Comparison of ENCODE assay signal across 38 mouse cellular contexts in the genomic region with DNA sequence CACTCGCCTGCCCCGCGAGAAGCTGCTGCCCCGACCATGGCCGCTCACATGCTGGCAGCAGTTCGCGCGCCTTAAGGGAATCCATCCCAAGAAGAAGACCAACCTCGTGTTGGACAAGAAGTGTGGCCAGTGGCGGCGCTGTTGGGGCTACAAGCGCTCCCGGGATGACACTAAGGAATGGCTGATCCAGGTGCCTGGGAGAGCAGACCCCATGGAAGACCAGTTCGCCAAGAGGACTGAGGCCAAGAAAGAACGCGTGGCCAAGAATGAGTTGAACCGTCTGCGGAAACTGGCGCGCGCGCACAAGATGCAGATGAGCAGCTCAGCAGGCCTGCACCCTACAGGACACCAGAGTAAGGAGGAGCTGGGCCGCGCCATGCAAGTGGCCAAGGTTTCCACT. TPM values are rescaled to one million over a fixed set of nuclear protein-coding genes. Genes with fewer than 3 reads are reported as not detected.
A peak's percentile ranks its signal among the peaks of the same experiment; 100 is the strongest.
DNase-seq lines count a peak whose midpoint lies in the region; TF ChIP-seq lines count a peak whose summit lies in the region.
"Had no signal": no experiment of that assay in that cellular context is flagged by ENCODE, and none has a peak within 500 bp of the region (broad histone marks: within the 10 kb centered on the region; RNA-seq: fewer than 3 reads in every experiment).

No protein-coding gene starts in this region.

- no peak for TF ChIP-seq POLR2A in ES-Bruce4 (IDR thresholded peaks at IDR 0.05; ENCODE audit: insufficient read depth, low read length)

- H3K27ac ChIP-seq in ES-Bruce4 (ENCODE audit: insufficient read depth, low read length) = no peak overlapping the region
- H3K27ac ChIP-seq: gastrocnemius, adult 2 months; heart, embryonic 13.5 days; hindbrain, embryonic 10.5 days; hindbrain, embryonic 15.5 days; limb, embryonic 13.5 days; liver, embryonic 12.5 days had no signal

- intact Hi-C loops in gastrocnemius, postnatal 36 days (cut with DNase I) = no loop called here

- H3K4me3 ChIP-seq in E14TG2a.4 (replicated peaks; ENCODE audit: low read length) (peak overlapping the region; percentile 75), ES-Bruce4 (ENCODE audit: low read depth, low read length) (peak overlapping the region; percentile 10; the same call in 1 of the 2 replicates)
- H3K4me3 ChIP-seq: gastrocnemius, adult 2 months; heart, embryonic 13.5 days; hindbrain, embryonic 10.5 days; hindbrain, embryonic 15.5 days; limb, embryonic 13.5 days; liver, embryonic 12.5 days had no signal

- H3K27me3 ChIP-seq in E14TG2a.4 (ENCODE audit: insufficient read depth, low read length) (peaks cover 26% of the 10 kb centered on the region), ES-Bruce4 (ENCODE audit: control insufficient read depth, insufficient read depth, low read length, poor library complexity, severe bottlenecking) (no peaks in the 10 kb centered on the region)
- H3K27me3 ChIP-seq: heart, embryonic 13.5 days; hindbrain, embryonic 15.5 days; limb, embryonic 13.5 days; liver, embryonic 12.5 days had no signal

- DNase-seq in gastrocnemius, postnatal 10 days = peak; percentile 2
- no peak for DNase-seq in gastrocnemius, postnatal 36 days
- DNase-seq in WW6 (ENCODE audit: low read depth, low spot score) = peak; percentile 7
- no peak for DNase-seq in adrenal gland, adult (ENCODE audit: inconsistent age in 2 of 2, low spot score in 1 of 2)
- no peak for DNase-seq in frontal cortex, adult 2 months (ENCODE audit: extremely low spot score in 1 of 2, low spot score in 1 of 2)
- no peak for DNase-seq in adrenal gland, postnatal 4 days (ENCODE audit: low spot score in 2 of 2)
- DNase-seq: adrenal gland, adult 2 months; adrenal gland, postnatal 36 days; B cell, adult 2 months; cerebellum, adult 8-10 months; gastrocnemius, adult 2 months; heart, postnatal 14 days; kidney, adult 11 months; kidney, postnatal 14 days; layer of hippocampus, adult 9-11 months; lung, adult 18-20 months; lung, postnatal 10 days; midbrain, embryonic 14.5 days; spleen, adult 18-20 months; thymus, adult 2 months had no signal

- TF ChIP-seq CTCF in E14TG2a.4 (conservative IDR thresholded peaks at IDR 0.05; ENCODE audit: low read length) (peak; percentile 51), ES-Bruce4 (IDR thresholded peaks at IDR 0.05; ENCODE audit: low read depth, low read length) (peak; percentile 37)

- no peak for TF ChIP-seq EP300 in ES-Bruce4 (IDR thresholded peaks at IDR 0.05; ENCODE audit: insufficient read depth, low read depth, low read length)

- H3K9ac ChIP-seq in ES-Bruce4 (ENCODE audit: low read depth, poor library complexity, severe bottlenecking) = no peak overlapping the region
- H3K9ac ChIP-seq: heart, embryonic 13.5 days; hindbrain, embryonic 15.5 days; limb, embryonic 13.5 days; liver, embryonic 12.5 days had no signal

- H3K4me1 ChIP-seq in E14TG2a.4 (replicated peaks; ENCODE audit: low read depth, low read length) (peaks cover 11% of the 10 kb centered on the region), ES-Bruce4 (ENCODE audit: control insufficient read depth, insufficient read depth, low read length) (no peaks in the 10 kb centered on the region)
- H3K4me1 ChIP-seq: heart, embryonic 13.5 days; hindbrain, embryonic 10.5 days; hindbrain, embryonic 15.5 days; limb, embryonic 13.5 days; liver, embryonic 12.5 days had no signal

- no peaks in the 10 kb centered on the region for H3K36me3 ChIP-seq in E14TG2a.4 (ENCODE audit: insufficient read depth, low read length)
- H3K36me3 ChIP-seq in ES-Bruce4 (ENCODE audit: control insufficient read depth, insufficient read depth, low read length, poor library complexity, severe bottlenecking) = no peaks in the 10 kb centered on the region
- H3K36me3 ChIP-seq: heart, embryonic 13.5 days; hindbrain, embryonic 10.5 days; hindbrain, embryonic 15.5 days; limb, embryonic 13.5 days; liver, embryonic 12.5 days had no signal

- H3K9me3 ChIP-seq in E14TG2a.4 (ENCODE audit: low read length) = peaks cover 40% of the 10 kb centered on the region
- no peaks in the 10 kb centered on the region for H3K9me3 ChIP-seq in ES-Bruce4 (replicated peaks; ENCODE audit: control insufficient read depth, insufficient read depth, low read length, poor library complexity, severe bottlenecking)
- H3K9me3 ChIP-seq: heart, embryonic 13.5 days; hindbrain, embryonic 15.5 days had no signal

RNA-seq across cellular contexts. Expression of a gene that starts 12.3 kb away (rescaled TPM):
- total RNA-seq in gastrocnemius, postnatal 10 days (2021) = not detected
- not detected for total RNA-seq in gastrocnemius, postnatal 36 days (2021)
- polyA plus RNA-seq in ES-Bruce4 (2011; ENCODE audit: insufficient read depth, insufficient read length, low read depth, missing spikeins) = not detected in 2 replicates
- polyA plus RNA-seq in frontal cortex, adult 2 months (2012; rRNA removed) = not detected in 2 replicates
- total RNA-seq in adrenal gland, postnatal 4 days (2021) = not detected
- total RNA-seq: adrenal gland, adult 2 months; adrenal gland, postnatal 36 days; common myeloid progenitor, adult 5-6 weeks; gastrocnemius, adult 2 months; heart, adult 8-10 months; heart, postnatal 14 days; left cerebral cortex, adult 18-20 months; left cerebral cortex, postnatal 14 days; neutrophil, adult 5-6 weeks had no signal
- polyA plus RNA-seq: adrenal gland, adult 2 months; forebrain, embryonic 14.5 days; gonadal fat pad, adult 2 months; hindbrain, embryonic 10.5 days; inflammation-experienced regulatory T-cells, adult 6 months; kidney, embryonic 14.5 days; limb, embryonic 13.5 days; liver, embryonic 12.5 days; neural tube, embryonic 11.5 days; thymus, adult 2 months had no signal

RNA-seq across cellular contexts. Expression of a gene that starts 18.4 kb away (rescaled TPM):
- not detected for total RNA-seq in gastrocnemius, postnatal 10 days (2021)
- not detected for total RNA-seq in gastrocnemius, postnatal 36 days (2021)
- not detected in 2 replicates for polyA plus RNA-seq in ES-Bruce4 (2011; ENCODE audit: insufficient read depth, insufficient read length, low read depth, missing spikeins)
- polyA plus RNA-seq in frontal cortex, adult 2 months (2012; rRNA removed) = not detected in 2 replicates
- not detected for total RNA-seq in adrenal gland, postnatal 4 days (2021)
- total RNA-seq: adrenal gland, adult 2 months; adrenal gland, postnatal 36 days; common myeloid progenitor, adult 5-6 weeks; gastrocnemius, adult 2 months; heart, adult 8-10 months; heart, postnatal 14 days; left cerebral cortex, adult 18-20 months; left cerebral cortex, postnatal 14 days; neutrophil, adult 5-6 weeks had no signal
- polyA plus RNA-seq: adrenal gland, adult 2 months; forebrain, embryonic 14.5 days; gonadal fat pad, adult 2 months; heart, embryonic 13.5 days; hindbrain, embryonic 10.5 days; inflammation-experienced regulatory T-cells, adult 6 months; kidney, embryonic 14.5 days; limb, embryonic 13.5 days; liver, embryonic 12.5 days; midbrain, embryonic 14.5 days; neural tube, embryonic 11.5 days; thymus, adult 2 months had no signal

RNA-seq across cellular contexts. Expression of a gene that starts 31.4 kb away (rescaled TPM):
- total RNA-seq in gastrocnemius, postnatal 10 days (2021) = not detected
- total RNA-seq in gastrocnemius, postnatal 36 days (2021) = not detected
- polyA plus RNA-seq in ES-Bruce4 (2011; ENCODE audit: insufficient read depth, insufficient read length, low read depth, missing spikeins) = not detected in 2 replicates
- not detected in 2 replicates for polyA plus RNA-seq in frontal cortex, adult 2 months (2012; rRNA removed)
- total RNA-seq in adrenal gland, postnatal 4 days (2021) = under 1 TPM; 0.08 to 0.14 TPM
- total RNA-seq: adrenal gland, adult 2 months; adrenal gland, postnatal 36 days; common myeloid progenitor, adult 5-6 weeks; gastrocnemius, adult 2 months; heart, adult 8-10 months; heart, postnatal 14 days; left cerebral cortex, adult 18-20 months; left cerebral cortex, postnatal 14 days; neutrophil, adult 5-6 weeks had no signal
- polyA plus RNA-seq: adrenal gland, adult 2 months; forebrain, embryonic 14.5 days; gonadal fat pad, adult 2 months; heart, embryonic 13.5 days; inflammation-experienced regulatory T-cells, adult 6 months; kidney, embryonic 14.5 days; liver, embryonic 12.5 days; midbrain, embryonic 14.5 days; neural tube, embryonic 11.5 days; thymus, adult 2 months had no signal

RNA-seq across cellular contexts. Expression of a gene that starts 34.4 kb away (rescaled TPM):
- total RNA-seq in gastrocnemius, postnatal 10 days (2021) = not detected
- not detected for total RNA-seq in gastrocnemius, postnatal 36 days (2021)
- not detected in 2 replicates for polyA plus RNA-seq in ES-Bruce4 (2011; ENCODE audit: insufficient read depth, insufficient read length, low read depth, missing spikeins)
- polyA plus RNA-seq in frontal cortex, adult 2 months (2012; rRNA removed) = not detected in 2 replicates
- total RNA-seq in adrenal gland, postnatal 4 days (2021) = not detected
- total RNA-seq: adrenal gland, adult 2 months; adrenal gland, postnatal 36 days; common myeloid progenitor, adult 5-6 weeks; gastrocnemius, adult 2 months; heart, adult 8-10 months; heart, postnatal 14 days; left cerebral cortex, adult 18-20 months; left cerebral cortex, postnatal 14 days; neutrophil, adult 5-6 weeks had no signal
- polyA plus RNA-seq: adrenal gland, adult 2 months; forebrain, embryonic 14.5 days; gonadal fat pad, adult 2 months; inflammation-experienced regulatory T-cells, adult 6 months; kidney, embryonic 14.5 days; limb, embryonic 13.5 days; neural tube, embryonic 11.5 days had no signal

RNA-seq across cellular contexts. Expression of a gene that starts 48.0 kb away (rescaled TPM):
- total RNA-seq in gastrocnemius, postnatal 10 days (2021) = not detected
- total RNA-seq in gastrocnemius, postnatal 36 days (2021) = not detected
- not detected in 2 replicates for polyA plus RNA-seq in ES-Bruce4 (2011; ENCODE audit: insufficient read depth, insufficient read length, low read depth, missing spikeins)
- not detected in 2 replicates for polyA plus RNA-seq in frontal cortex, adult 2 months (2012; rRNA removed)
- total RNA-seq in adrenal gland, postnatal 4 days (2021) = not detected
- total RNA-seq: adrenal gland, adult 2 months; adrenal gland, postnatal 36 days; common myeloid progenitor, adult 5-6 weeks; gastrocnemius, adult 2 months; heart, adult 8-10 months; heart, postnatal 14 days; left cerebral cortex, adult 18-20 months; left cerebral cortex, postnatal 14 days; neutrophil, adult 5-6 weeks had no signal
- polyA plus RNA-seq: adrenal gland, adult 2 months; embryonic facial prominence, embryonic 14.5 days; forebrain, embryonic 14.5 days; gonadal fat pad, adult 2 months; heart, embryonic 13.5 days; hindbrain, embryonic 10.5 days; inflammation-experienced regulatory T-cells, adult 6 months; kidney, embryonic 14.5 days; limb, embryonic 13.5 days; liver, embryonic 12.5 days; midbrain, embryonic 14.5 days; neural tube, embryonic 11.5 days; thymus, adult 2 months had no signal

Comparison
In these comparisons a context has a peak if more than half of its experiments do, and no peak if none do; other contexts are left out.
1. DNase-seq: peak in gastrocnemius, postnatal 10 days (single experiment) and WW6 (single experiment); none in gastrocnemius, postnatal 36 days (0 of 2), adrenal gland, adult (0 of 2), frontal cortex, adult 2 months (0 of 2) and adrenal gland, postnatal 4 days (0 of 2).